Mouse (Mus musculus) midbrain, embryonic 10.5 days (tissue): ENCODE measurements around the gene D1Pas1. TPM values are rescaled to one million over a fixed set of nuclear protein-coding genes. Genes with fewer than 3 reads are reported as not detected.
A peak's percentile ranks its signal among the peaks of the same experiment; 100 is the strongest.

Source experiments
- DNase-seq: peaks from one replicate; pipeline ENCODE4 v3.0.0-alpha.2; 2017; ENCODE audit warnings: low spot score
- H3K27ac ChIP-seq: fragments of 300-500 bp; sonication (generic); replicated peaks from 2 replicates; pipeline ENCODE4 v1.5.1; 2016; ENCODE audit warnings: mild to moderate bottlenecking
- H3K27me3 ChIP-seq: fragments of 300-500 bp; sonication (generic); 2 replicates; pipeline ENCODE4 v1.6.1; 2016; ENCODE audit warnings: low read depth, mild to moderate bottlenecking; ENCODE audit not compliant: poor library complexity, severe bottlenecking
- H3K36me3 ChIP-seq: fragments of 300-500 bp; sonication (generic); 2 replicates; pipeline ENCODE4 v1.6.1; 2016; ENCODE audit warnings: mild to moderate bottlenecking, moderate library complexity
- H3K4me1 ChIP-seq: fragments of 300-500 bp; sonication (generic); 2 replicates; pipeline ENCODE4 v1.6.1; 2016
- H3K4me3 ChIP-seq: fragments of 300-500 bp; sonication (generic); 2 replicates; pipeline ENCODE4 v1.5.1; 2016; ENCODE audit warnings: mild to moderate bottlenecking, moderate library complexity
- H3K9me3 ChIP-seq: fragments of 300-500 bp; sonication (generic); replicated peaks from 2 replicates; pipeline ENCODE4 v1.6.1; 2016; ENCODE audit warnings: mild to moderate bottlenecking
- WGBS: fragments of 180-500 bp; shearing (Covaris S2); methylation state at CpG from one replicate; pipeline ENCODE4 v1.1.7; 2016; 5-methylcytosine and 5-hydroxymethylcytosine counted together
- polyA plus RNA-seq: library from polyadenylated mRNA; unstranded; fragments of >200 nt; fragmentation: Nextera tagmentation; extraction: Ambion mirVana; gene quantifications from 2 replicates; pipeline ENCODE4 v1.2.1, GENCODE M21; 2016

Gene D1Pas1
- polyA plus RNA-seq, result 0.15 and 0.27 TPM in 2 replicates

- Histone ChIP-seq H3K4me3 (no peak within 1 kb of the TSS), H3K27ac (no peak within 1 kb of the TSS), H3K9me3 (peaks cover 33% of the 10 kb centered on the region), H3K4me1 (no peaks in the 10 kb centered on the region), H3K27me3 (no peaks in the 10 kb centered on the region), H3K36me3 (peaks cover 10% of the 10 kb centered on the region)
- DNase-seq, result no peak
- 80% methylated on average over 53 of the region's 53 CpGs for WGBS
Observed at GRCm38 (mm10) chr1:186967201-186967812, at the start of gene D1Pas1. Gene D1Pas1, plus strand, starts transcription at chr1:186967416.

GRCm38 (mm10) chr1:186922489-186923370 is 44.5 kb upstream of the D1Pas1 start:
- peaks cover 50% of the 10 kb centered on the region for H3K4me1 ChIP-seq
- peaks cover 91% of the 10 kb centered on the region for H3K27me3 ChIP-seq
- H3K4me3 ChIP-seq, result peak overlapping the region; percentile 28
- H3K27ac ChIP-seq, result no peak overlapping the region
- H3K36me3 ChIP-seq, result no peaks in the 10 kb centered on the region
- 12% methylated on average over 17 of the region's 17 CpGs for WGBS
- DNase-seq, result peak; percentile 64
- H3K9me3 ChIP-seq, result no peaks in the 10 kb centered on the region

GRCm38 (mm10) chr1:186924027-186924426 is 43.2 kb upstream of the D1Pas1 start:
- no peak overlapping the region for H3K27ac ChIP-seq
- peaks cover 84% of the 10 kb centered on the region for H3K27me3 ChIP-seq
- peaks cover 50% of the 10 kb centered on the region for H3K4me1 ChIP-seq
- no peak for DNase-seq
- WGBS, result 65% methylated on average over 12 of the region's 12 CpGs
- no peaks in the 10 kb centered on the region for H3K9me3 ChIP-seq
- H3K4me3 ChIP-seq, result no peak overlapping the region
- no peaks in the 10 kb centered on the region for H3K36me3 ChIP-seq

- peaks cover 70% of the 10 kb centered on the region for H3K27me3 ChIP-seq
Observed at GRCm38 (mm10) chr1:186925411-186925810, 41.8 kb upstream of the D1Pas1 start.

GRCm38 (mm10) chr1:186926316-186926949 is 40.8 kb upstream of the D1Pas1 start:
- peaks cover 60% of the 10 kb centered on the region for H3K27me3 ChIP-seq
- H3K4me1 ChIP-seq, result peaks cover 50% of the 10 kb centered on the region
- no peaks in the 10 kb centered on the region for H3K9me3 ChIP-seq
- WGBS, result 30% methylated on average over 8 of the region's 8 CpGs
- peak overlapping the region; percentile 65 for H3K27ac ChIP-seq
- peak; percentile 32 for DNase-seq
- no peaks in the 10 kb centered on the region for H3K36me3 ChIP-seq
- no peak overlapping the region for H3K4me3 ChIP-seq

More at GRCm38 (mm10) chr1:186925411-186925810, 41.8 kb upstream of the D1Pas1 start:
- Histone ChIP-seq H3K4me3 (no peak overlapping the region), H3K27ac (peak overlapping the region; percentile 64), H3K36me3 (no peaks in the 10 kb centered on the region), H3K4me1 (peaks cover 50% of the 10 kb centered on the region), H3K9me3 (no peaks in the 10 kb centered on the region)
- DNase-seq, result peak; percentile 22
- 56% methylated on average over 9 of the region's 9 CpGs for WGBS

- Histone ChIP-seq H3K27ac (peak overlapping the region; percentile 65; the same call in 1 of the 2 replicates), H3K36me3 (no peaks in the 10 kb centered on the region), H3K4me3 (no peak overlapping the region), H3K9me3 (no peaks in the 10 kb centered on the region), H3K27me3 (peaks cover 55% of the 10 kb centered on the region), H3K4me1 (peaks cover 47% of the 10 kb centered on the region)
- WGBS, result 61% methylated on average over 6 of the region's 6 CpGs
- no peak for DNase-seq
Observed at GRCm38 (mm10) chr1:186926950-186927316, 40.3 kb upstream of the D1Pas1 start.

- Histone ChIP-seq H3K9me3 (no peaks in the 10 kb centered on the region), H3K27ac (no peak overlapping the region), H3K4me1 (peaks cover 41% of the 10 kb centered on the region), H3K36me3 (no peaks in the 10 kb centered on the region), H3K27me3 (peaks cover 50% of the 10 kb centered on the region), H3K4me3 (no peak overlapping the region)
- 71% methylated on average over 4 of the region's 4 CpGs for WGBS
- DNase-seq, result no peak
Observed at GRCm38 (mm10) chr1:186927494-186927893, 39.7 kb upstream of the D1Pas1 start.

- H3K4me3 ChIP-seq, result no peak overlapping the region
- H3K9me3 ChIP-seq, result no peaks in the 10 kb centered on the region
- H3K36me3 ChIP-seq, result no peaks in the 10 kb centered on the region
- H3K27ac ChIP-seq, result no peak overlapping the region
- peaks cover 20% of the 10 kb centered on the region for H3K4me1 ChIP-seq
- 86% methylated on average over 13 of the region's 13 CpGs for WGBS
- H3K27me3 ChIP-seq, result peaks cover 28% of the 10 kb centered on the region
- no peak for DNase-seq
Observed at GRCm38 (mm10) chr1:186930160-186930887, 36.9 kb upstream of the D1Pas1 start.

GRCm38 (mm10) chr1:186930888-186931233 is 36.4 kb upstream of the D1Pas1 start:
- Histone ChIP-seq H3K9me3 (no peaks in the 10 kb centered on the region), H3K4me3 (no peak overlapping the region), H3K27ac (no peak overlapping the region), H3K4me1 (peaks cover 15% of the 10 kb centered on the region), H3K27me3 (peaks cover 23% of the 10 kb centered on the region), H3K36me3 (no peaks in the 10 kb centered on the region)
- DNase-seq, result no peak
- 88% methylated on average over 6 of the region's 6 CpGs for WGBS

GRCm38 (mm10) chr1:186934205-186934604 is 33.0 kb upstream of the D1Pas1 start:
- H3K36me3 ChIP-seq, result no peaks in the 10 kb centered on the region
- no peaks in the 10 kb centered on the region for H3K9me3 ChIP-seq
- H3K4me1 ChIP-seq, result no peaks in the 10 kb centered on the region
- no peak for DNase-seq
- no peaks in the 10 kb centered on the region for H3K27me3 ChIP-seq
- WGBS, result 92% methylated on average over 1 of the region's 1 CpGs
- no peak overlapping the region for H3K4me3 ChIP-seq
- H3K27ac ChIP-seq, result no peak overlapping the region

- Histone ChIP-seq H3K27ac (no peak overlapping the region), H3K9me3 (no peaks in the 10 kb centered on the region), H3K27me3 (no peaks in the 10 kb centered on the region), H3K4me1 (peaks cover 7% of the 10 kb centered on the region; the same call in 1 of the 2 replicates), H3K36me3 (no peaks in the 10 kb centered on the region), H3K4me3 (no peak overlapping the region)
- 92% methylated on average over 4 of the region's 4 CpGs for WGBS
- no peak for DNase-seq
Observed at GRCm38 (mm10) chr1:186952381-186952780, 14.8 kb upstream of the D1Pas1 start.

- no peak for DNase-seq
- 79% methylated on average over 4 of the region's 4 CpGs for WGBS
- no peaks in the 10 kb centered on the region for H3K9me3 ChIP-seq
- no peaks in the 10 kb centered on the region for H3K36me3 ChIP-seq
- H3K4me1 ChIP-seq, result peaks cover 7% of the 10 kb centered on the region; the same call in 1 of the 2 replicates
- H3K27me3 ChIP-seq, result no peaks in the 10 kb centered on the region
- no peak overlapping the region for H3K27ac ChIP-seq
- H3K4me3 ChIP-seq, result no peak overlapping the region
Observed at GRCm38 (mm10) chr1:186954591-186954990, 12.6 kb upstream of the D1Pas1 start.
